Mouse (Mus musculus): ENCODE measurements around the gene Mri1. TPM values are rescaled to one million over a fixed set of nuclear protein-coding genes. Genes with fewer than 3 reads are reported as not detected.

Mri1 gene
- polyA plus RNA-seq, 1 experiment from 2014 or later = 73.7 TPM

MicroRNA genes within 50 kb of the gene (microRNA counts, 519-probe panel; counts per million panel counts)
- microRNA mmu-miR-23a = 4,499 counts per million, percentile 88 among the panel's probes with 10 or more counts
- microRNA mmu-miR-27a = 4,793 counts per million, percentile 93 among the panel's probes with 10 or more counts

Small RNA genes lying within 50 kb of the gene (microRNA-seq; reads per million reads assigned to microRNA genes)
- 20,577 reads per million, percentile 97 among the genes with 10 or more reads in this experiment for gene Mir23a
- gene Mir24-2 = not detected
- 523 reads per million, percentile 65 among the genes with 10 or more reads in this experiment for gene Mir27a
- not detected for gene Mir3074-2

Other genes with a start within 250 kb of the Mri1 start
- 1.1 and 1.3 TPM in 2 replicates for gene 2210011C24Rik, start 245.2 kb downstream of the Mri1 start, polyA plus RNA-seq (2014; fragmentation: Nextera tagmentation; extraction: Ambion mirVana)
- gene Palm3, start 235.9 kb downstream of the Mri1 start, polyA plus RNA-seq (2014; fragmentation: Nextera tagmentation; extraction: Ambion mirVana) = 3.2 and 3.6 TPM in 2 replicates
- 1.1 and 1.3 TPM in 2 replicates for gene Il27ra, start 214.7 kb downstream of the Mri1 start, polyA plus RNA-seq (2014; fragmentation: Nextera tagmentation; extraction: Ambion mirVana)
- not detected in 2 replicates for gene Rln3, start 212.3 kb downstream of the Mri1 start, polyA plus RNA-seq (2014; fragmentation: Nextera tagmentation; extraction: Ambion mirVana)
- 1.5 and 2.9 TPM in 2 replicates for gene Gm10643, start 192.2 kb downstream of the Mri1 start, polyA plus RNA-seq (2014; fragmentation: Nextera tagmentation; extraction: Ambion mirVana)
- 10.4 and 12.0 TPM in 2 replicates for gene Rfx1, start 190.5 kb downstream of the Mri1 start, polyA plus RNA-seq (2014; fragmentation: Nextera tagmentation; extraction: Ambion mirVana)
- 9.0 and 10.8 TPM in 2 replicates for gene Dcaf15, start 152.6 kb downstream of the Mri1 start, polyA plus RNA-seq (2014; fragmentation: Nextera tagmentation; extraction: Ambion mirVana)
- gene Podnl1, start 131.3 kb downstream of the Mri1 start, polyA plus RNA-seq (2014; fragmentation: Nextera tagmentation; extraction: Ambion mirVana) = 0.18 and 0.20 TPM in 2 replicates
- 17.9 and 18.2 TPM in 2 replicates for gene Cc2d1a, start 109.4 kb downstream of the Mri1 start, polyA plus RNA-seq (2014; fragmentation: Nextera tagmentation; extraction: Ambion mirVana)
- gene 4930432K21Rik, start 109.3 kb downstream of the Mri1 start, polyA plus RNA-seq (2014; fragmentation: Nextera tagmentation; extraction: Ambion mirVana) = 0.59 and 0.94 TPM in 2 replicates
- 3.3 and 5.0 TPM in 2 replicates for gene Nanos3, start 72.1 kb downstream of the Mri1 start, polyA plus RNA-seq (2014; fragmentation: Nextera tagmentation; extraction: Ambion mirVana)
- gene Zswim4, start 20.3 kb downstream of the Mri1 start, polyA plus RNA-seq (2014; fragmentation: Nextera tagmentation; extraction: Ambion mirVana) = 9.3 and 9.5 TPM in 2 replicates
- gene D8Ertd738e, start 7.6 kb downstream of the Mri1 start, polyA plus RNA-seq (2014; fragmentation: Nextera tagmentation; extraction: Ambion mirVana) = 341 and 358 TPM in 2 replicates
- gene Ccdc130, start 13.1 kb upstream of the Mri1 start, polyA plus RNA-seq (2014; fragmentation: Nextera tagmentation; extraction: Ambion mirVana) = 20.2 and 20.7 TPM in 2 replicates
- gene Cacna1a, start 131.1 kb upstream of the Mri1 start, polyA plus RNA-seq (2014; fragmentation: Nextera tagmentation; extraction: Ambion mirVana) = 6.2 and 6.7 TPM in 2 replicates